Mouse (Mus musculus) thymus, adult 2 months (tissue): Measurements from ENCODE around the gene 9230102O04Rik. TPM values are rescaled to one million over a fixed set of nuclear protein-coding genes. Genes with fewer than 3 reads are reported as not detected.

ENCODE experiments used
- DNase-seq: peaks from one replicate; pipeline ENCODE4 v3.0.0; 2021
- H3K27ac ChIP-seq: fragments of 200-500 bp; 2 replicates; pipeline ENCODE4 v1.5.1; 2012; ENCODE audit warnings: low read length, control low read depth; ENCODE audit not compliant: control insufficient read depth, insufficient read depth
- H3K27me3 ChIP-seq: fragments of 200-500 bp; 2 replicates; pipeline ENCODE4 v1.6.1; 2012; ENCODE audit warnings: mild to moderate bottlenecking, low read length, moderate library complexity, mixed read lengths; ENCODE audit not compliant: control insufficient read depth, insufficient read depth
- H3K36me3 ChIP-seq: fragments of 200-500 bp; 2 replicates; pipeline ENCODE4 v1.6.1; 2012; ENCODE audit warnings: mild to moderate bottlenecking, low read length, moderate library complexity; ENCODE audit not compliant: control insufficient read depth, insufficient read depth
- H3K4me1 ChIP-seq: fragments of 200-500 bp; replicated peaks from 2 replicates; pipeline ENCODE4 v1.6.1; 2012; ENCODE audit warnings: low read length; ENCODE audit not compliant: control insufficient read depth, insufficient read depth
- H3K4me3 ChIP-seq: fragments of 200-500 bp; 2 replicates; pipeline ENCODE4 v1.5.1; 2012; ENCODE audit warnings: mild to moderate bottlenecking, low read length, control low read depth, moderate library complexity; ENCODE audit not compliant: control insufficient read depth, insufficient read depth
- CTCF ChIP-seq: fragments of 200-500 bp; IDR thresholded peaks from 2 replicates; pipeline ENCODE4 v1.5.1; 2012; ENCODE audit warnings: mild to moderate bottlenecking, control low read depth, low read length, moderate library complexity, borderline replicate concordance; ENCODE audit not compliant: control insufficient read depth, poor library complexity, insufficient read depth; ENCODE audit errors: extremely low read depth
- POLR2A ChIP-seq: fragments of 200-500 bp; IDR thresholded peaks from 2 replicates; pipeline ENCODE4 v1.6.1; 2012; ENCODE audit warnings: mild to moderate bottlenecking, low read length, control low read depth, moderate library complexity; ENCODE audit not compliant: control insufficient read depth, poor library complexity, insufficient read depth; ENCODE audit errors: extremely low read depth
- WGBS: fragments of 180-500 bp; shearing (Covaris S2); methylation state at CpG from one replicate; pipeline ENCODE4 v1.1.7; 2018; 5-methylcytosine and 5-hydroxymethylcytosine counted together
- polyA plus RNA-seq: library from polyadenylated mRNA; depleted of rRNA; stranded (reverse); fragments of >200 nt; gene quantifications from 2 replicates; pipeline ENCODE4 v1.2.3, GENCODE M21; 2012; rRNA removed

Gene 9230102O04Rik
- polyA plus RNA-seq, 1 experiment: not detected

DNA sequence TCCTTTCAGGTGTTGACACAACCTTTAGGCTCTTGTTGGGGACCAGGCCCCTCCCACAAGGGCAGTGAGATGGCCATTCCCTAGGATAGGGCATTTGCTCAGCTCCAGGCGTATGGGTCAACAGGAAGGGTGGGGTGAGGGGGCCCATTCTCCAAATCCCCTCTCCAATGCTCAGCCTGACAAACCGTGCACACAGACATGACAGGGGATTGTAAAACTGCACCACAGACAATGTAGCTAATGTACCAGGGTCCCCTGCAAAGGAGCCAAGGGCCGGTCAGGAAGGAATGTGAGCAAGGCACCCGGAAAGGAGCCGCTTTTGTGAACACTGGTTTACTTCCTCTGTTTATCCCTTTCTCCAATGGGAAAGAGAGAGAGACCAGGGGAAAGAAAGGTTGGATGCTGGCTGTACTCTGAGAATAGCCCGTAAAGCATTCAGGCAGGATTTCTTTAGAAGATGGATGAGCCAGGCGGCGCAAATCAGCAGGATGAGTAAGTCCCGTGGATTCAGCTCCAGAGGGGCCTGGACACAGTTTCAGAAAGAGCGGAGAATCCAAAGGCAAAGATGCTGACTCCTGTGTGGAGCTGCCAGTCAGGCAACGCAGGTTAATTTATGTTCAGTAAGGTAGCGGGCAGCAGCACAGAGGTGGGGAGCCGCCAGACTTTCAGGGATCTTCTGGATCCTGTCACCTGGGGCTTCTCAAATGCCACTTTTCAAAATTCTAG lies 36.3 kb downstream of the 9230102O04Rik start:
- DNase-seq: no peak
- Histone ChIP-seq H3K4me1 (peaks cover 11% of the 10 kb centered on the region), H3K36me3 (peaks cover 10% of the 10 kb centered on the region), H3K4me3 (no peak overlapping the region), H3K27me3 (no peaks in the 10 kb centered on the region), H3K27ac (no peak overlapping the region)
- TF ChIP-seq CTCF: no peak
- TF ChIP-seq POLR2A: no peak
- WGBS: 93% methylated on average over 13 of the region's 13 CpGs

DNA sequence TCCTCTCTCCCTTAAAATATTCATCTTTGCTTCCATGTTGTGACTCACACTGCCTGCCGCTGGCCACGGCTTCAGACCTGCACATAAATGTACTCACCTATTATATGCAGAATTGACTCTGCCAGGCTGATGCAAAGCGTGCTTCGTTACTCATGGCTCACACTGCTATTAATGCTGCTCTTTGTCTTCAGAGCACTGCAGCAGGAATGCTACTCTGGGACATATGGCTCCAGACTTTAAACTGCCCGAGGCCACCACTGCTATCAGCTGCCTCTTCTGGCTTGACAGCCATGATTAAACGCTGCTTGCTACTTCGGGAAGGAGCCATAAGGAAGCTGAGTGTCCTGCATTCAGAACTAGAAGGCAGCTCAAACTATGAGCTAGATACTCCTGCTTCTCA lies 54.1 kb downstream of the 9230102O04Rik start:
- WGBS: 91% methylated on average over 7 of the region's 7 CpGs
- Histone ChIP-seq H3K4me1 (peaks cover 2% of the 10 kb centered on the region), H3K4me3 (no peak overlapping the region), H3K36me3 (no peaks in the 10 kb centered on the region), H3K27me3 (no peaks in the 10 kb centered on the region), H3K27ac (no peak overlapping the region)
- TF ChIP-seq POLR2A (no peak), CTCF (no peak)
- no peak for DNase-seq

DNA sequence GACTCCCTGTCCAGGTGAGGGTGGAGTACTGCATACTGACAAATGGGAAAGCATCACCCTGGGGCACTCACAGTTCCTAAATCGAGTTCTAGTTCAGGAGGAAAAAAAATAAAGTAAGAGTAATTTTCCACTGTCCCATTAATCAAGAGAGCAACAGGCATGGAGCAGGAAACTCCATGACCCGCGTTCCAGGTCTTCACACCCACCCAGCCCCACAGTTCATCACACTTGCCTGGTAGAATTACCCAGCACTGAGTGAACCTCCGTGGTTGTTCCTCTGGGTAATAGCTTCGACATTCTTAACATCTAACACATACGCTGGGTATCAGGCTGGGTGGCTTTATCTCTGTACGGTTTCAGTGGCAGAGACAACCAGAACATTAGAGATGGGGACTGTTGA lies 55.6 kb downstream of the 9230102O04Rik start:
- H3K4me3 ChIP-seq: no peak overlapping the region
- peaks cover 2% of the 10 kb centered on the region for H3K4me1 ChIP-seq
- WGBS: 89% methylated on average over 7 of the region's 7 CpGs
- no peak overlapping the region for H3K27ac ChIP-seq
- no peak for DNase-seq
- no peak for TF ChIP-seq POLR2A
- no peak for TF ChIP-seq CTCF
- H3K36me3 ChIP-seq: no peaks in the 10 kb centered on the region
- H3K27me3 ChIP-seq: no peaks in the 10 kb centered on the region

Other genes starting within 250 kb of the 9230102O04Rik start
- not detected in 2 replicates for gene 4930412O13Rik, start 8.3 kb downstream of the 9230102O04Rik start, polyA plus RNA-seq
- 87.2 and 126 TPM in 2 replicates for gene Gata3, start 494 bp upstream of the 9230102O04Rik start, polyA plus RNA-seq
- 10.0 and 13.5 TPM in 2 replicates for gene Taf3, start 159.1 kb upstream of the 9230102O04Rik start, polyA plus RNA-seq
- gene Atp5c1, start 191.0 kb upstream of the 9230102O04Rik start, polyA plus RNA-seq: 290 and 428 TPM in 2 replicates
- gene Kin, start 191.1 kb upstream of the 9230102O04Rik start, polyA plus RNA-seq: 6.9 and 7.1 TPM in 2 replicates
- gene Itih2, start 241.9 kb upstream of the 9230102O04Rik start, polyA plus RNA-seq: 0.23 and 0.87 TPM in 2 replicates